Mouse (Mus musculus): ENCODE measurements around the gene Uxs1.

- TF ChIP-seq FLI1 (IDR thresholded peaks at IDR 0.05; ENCODE audit: low read length) (no peak), GATA1 (IDR thresholded peaks at IDR 0.05; ENCODE audit: borderline replicate concordance, low read length) (no peak)
Measured at GRCm38 (mm10) chr1:43858988-43859387, 31.4 kb upstream of the Uxs1 start.

All from megakaryocyte, embryonic 14.5 days (primary cell).